Mouse (Mus musculus) cerebellum, postnatal 10 days (tissue): ENCODE data around the gene Ccdc33.

Experiments
- DNase-seq, 2 experiments: peaks; one replicate each; pipeline ENCODE4 v3.0.0; 2021; ENCODE audit warnings: mixed read lengths in 2 of 2

The Ccdc33 gene

DNA sequence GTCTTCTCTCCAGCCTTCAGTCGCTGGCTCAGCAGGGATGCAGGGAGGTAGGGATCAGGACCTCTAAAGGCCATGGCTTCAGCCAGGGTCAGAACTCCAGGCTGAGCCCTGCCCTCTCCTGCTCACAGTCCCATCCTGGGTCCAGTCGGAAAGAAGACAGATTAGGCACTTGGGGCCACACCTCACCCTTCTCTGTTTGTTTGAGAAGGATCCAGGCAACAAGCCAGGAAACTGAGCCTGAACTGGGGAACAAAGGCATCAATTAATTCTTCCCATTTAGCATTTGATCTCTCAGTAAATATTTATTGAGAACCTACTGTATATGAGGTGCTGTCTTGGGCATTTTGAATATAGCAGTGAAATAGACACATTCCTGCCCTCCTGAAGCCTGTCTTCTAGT, at the start of gene Ccdc33:
Gene Ccdc33, minus strand, starts transcription at position 153 of the 400 bp plus-strand sequence.
- no peak for DNase-seq

GRCm38 (mm10) chr9:58165779-58166178, 47.2 kb upstream of the Ccdc33 start:
- no peak for DNase-seq

GRCm38 (mm10) chr9:58163146-58163545, 44.5 kb upstream of the Ccdc33 start:
- no peak for DNase-seq

DNA sequence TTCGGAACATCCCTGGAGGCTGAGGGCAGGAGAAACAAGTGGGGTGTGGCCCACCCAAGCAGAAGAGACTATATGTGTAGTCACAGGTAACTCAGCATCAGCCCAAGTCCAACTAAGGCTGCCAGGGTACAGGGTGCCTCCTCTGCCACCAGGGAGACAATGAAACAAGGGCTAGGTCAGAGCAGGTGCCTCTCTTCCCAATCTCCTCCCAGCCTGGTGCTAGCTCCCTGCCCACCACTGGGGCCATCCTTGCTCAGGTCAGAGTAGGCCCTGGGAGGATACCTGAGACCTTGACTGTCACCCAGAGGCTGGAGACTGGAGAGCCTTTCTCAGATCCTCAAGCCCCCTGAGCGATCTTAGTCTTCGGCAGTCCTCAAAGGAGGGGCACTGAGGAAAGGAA, 43.5 kb upstream of the Ccdc33 start:
- no peak for DNase-seq

- DNase-seq = peak in 1 of 2 experiments; percentile 7
Measured at GRCm38 (mm10) chr9:58160315-58160714, 41.7 kb upstream of the Ccdc33 start.

- DNase-seq = peak; percentile 67 to 72
Measured at GRCm38 (mm10) chr9:58159855-58160254, 41.2 kb upstream of the Ccdc33 start.

DNA sequence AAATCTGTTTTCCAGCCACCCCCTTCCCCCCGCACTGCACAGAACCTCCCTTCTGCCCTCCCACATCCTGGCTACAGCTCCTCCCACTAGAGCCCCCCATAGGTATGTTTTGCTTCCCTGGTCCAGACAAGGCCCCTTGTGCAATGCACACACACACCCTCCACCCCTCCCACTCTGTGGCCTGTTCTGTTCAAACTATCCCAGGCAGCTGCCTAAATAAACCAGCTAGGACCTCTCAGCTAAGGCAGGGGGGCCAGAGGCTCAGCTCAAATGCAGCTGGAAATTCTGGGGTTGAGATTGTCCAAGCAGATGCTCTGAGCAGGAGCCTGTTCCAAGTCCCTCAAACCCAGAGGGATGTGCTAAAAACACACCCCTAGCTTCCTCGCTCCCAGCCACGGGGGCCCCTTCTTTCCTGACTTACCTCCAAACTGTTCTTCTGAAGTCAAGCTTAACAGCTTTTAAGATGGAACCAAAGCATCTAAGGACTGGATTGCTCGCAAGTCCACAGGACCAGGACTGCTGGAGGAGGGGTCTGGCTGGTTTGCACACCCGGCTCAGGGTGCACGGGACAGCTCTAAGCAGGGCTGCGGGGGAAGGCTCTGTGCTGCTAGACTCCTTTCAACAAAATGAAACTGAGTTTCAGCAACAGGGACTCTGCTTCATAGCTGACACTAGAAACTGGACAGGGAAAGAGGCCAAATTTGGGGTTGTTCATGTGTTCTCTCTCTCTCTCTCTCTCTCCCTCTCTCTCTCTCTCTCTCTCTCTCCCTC, 40.1 kb upstream of the Ccdc33 start:
- peak; percentile 42 to 63 for DNase-seq

- peak; percentile 62 to 67 for DNase-seq
Measured at GRCm38 (mm10) chr9:58157838-58158237, 39.2 kb upstream of the Ccdc33 start.

GRCm38 (mm10) chr9:58156819-58157560, 38.4 kb upstream of the Ccdc33 start:
- peak; percentile 46 to 49 for DNase-seq

DNA sequence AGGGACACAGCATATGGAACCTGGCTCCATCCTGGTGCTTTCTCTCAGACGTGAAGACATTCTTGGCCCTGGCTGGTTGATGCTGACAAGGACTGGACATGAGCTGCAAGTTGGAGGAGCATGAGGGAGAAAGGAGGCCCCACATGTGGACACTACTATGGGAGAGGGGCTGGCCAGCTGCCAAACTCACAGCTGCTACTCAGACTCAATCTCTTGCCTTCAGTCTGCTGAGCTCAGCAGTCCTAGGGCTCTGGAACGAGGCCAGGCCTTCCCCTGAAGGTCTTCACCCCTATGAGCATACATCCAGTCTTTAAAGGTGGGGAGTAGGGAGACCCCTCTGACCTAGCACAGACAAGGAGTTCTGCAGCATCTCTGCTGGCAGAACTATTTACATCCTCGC, 36.7 kb upstream of the Ccdc33 start:
- DNase-seq = peak; percentile 88 to 91

DNA sequence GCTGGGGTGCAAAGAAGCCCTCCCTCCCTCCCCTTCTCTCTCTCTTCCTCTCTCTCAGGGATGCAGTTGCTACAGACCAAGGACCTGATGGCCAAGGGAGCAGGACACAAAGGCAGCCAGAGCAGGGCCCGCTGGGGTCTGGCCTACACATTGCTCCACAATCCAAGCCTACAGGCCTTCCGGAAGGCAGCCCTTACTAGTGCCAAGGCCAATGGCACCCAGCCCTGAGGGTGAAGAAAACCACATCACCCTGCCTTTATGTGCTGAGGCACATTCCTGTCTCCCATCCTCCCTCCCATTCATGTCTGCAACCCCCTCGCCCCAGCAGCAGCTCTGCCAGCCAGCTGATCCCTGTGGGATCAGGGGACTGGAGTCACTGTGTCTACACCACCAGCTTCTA, 34.5 kb upstream of the Ccdc33 start:
- peak; percentile 43 to 57 for DNase-seq

GRCm38 (mm10) chr9:58150733-58151361, 32.2 kb upstream of the Ccdc33 start:
- DNase-seq = peak; percentile 11 to 25

DNA sequence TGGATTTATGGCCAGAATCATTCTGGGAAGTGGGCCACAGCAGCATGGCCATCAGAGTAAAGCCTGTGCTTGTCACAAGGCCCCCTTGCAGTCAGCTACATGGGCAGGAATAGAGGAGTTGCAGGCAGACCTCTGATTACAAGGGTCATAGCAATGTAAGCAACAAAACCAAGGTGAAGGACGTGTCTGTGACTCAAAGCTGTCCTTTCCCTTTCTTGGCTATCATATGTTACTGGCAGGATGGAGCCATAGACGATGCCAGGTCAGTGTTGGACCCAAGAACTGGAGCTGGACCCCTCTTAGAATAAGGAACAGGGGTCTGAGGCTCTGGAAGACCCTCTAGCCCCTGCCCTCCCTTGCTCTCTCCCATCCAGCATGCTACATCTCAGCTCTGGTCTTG, 30.2 kb upstream of the Ccdc33 start:
- peak; percentile 57 to 59 for DNase-seq

GRCm38 (mm10) chr9:58145417-58145816, 26.8 kb upstream of the Ccdc33 start:
- DNase-seq = no peak

GRCm38 (mm10) chr9:58144664-58145063, 26.0 kb upstream of the Ccdc33 start:
- peak; percentile 4 to 8 for DNase-seq

DNA sequence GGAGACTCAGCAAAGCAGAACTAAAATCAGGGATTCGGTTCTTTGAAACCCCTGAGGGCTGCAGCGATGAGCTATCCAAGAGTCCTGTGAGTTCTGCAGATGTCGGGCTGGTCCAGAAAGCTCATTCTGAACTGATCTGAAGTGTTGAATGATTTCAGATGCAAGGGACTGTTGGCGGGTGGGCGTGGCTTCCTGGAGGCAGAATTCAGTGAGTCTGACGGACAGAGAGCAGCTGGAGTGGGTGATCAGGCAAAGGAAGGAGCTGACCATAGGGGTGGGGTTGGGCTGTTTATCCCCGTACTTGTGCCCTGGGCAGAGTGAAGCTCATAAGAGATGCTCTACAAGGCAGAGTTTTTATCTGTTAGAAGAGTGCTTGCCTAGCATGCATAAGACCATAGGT, 24.8 kb upstream of the Ccdc33 start:
- peak; percentile 44 for DNase-seq

DNA sequence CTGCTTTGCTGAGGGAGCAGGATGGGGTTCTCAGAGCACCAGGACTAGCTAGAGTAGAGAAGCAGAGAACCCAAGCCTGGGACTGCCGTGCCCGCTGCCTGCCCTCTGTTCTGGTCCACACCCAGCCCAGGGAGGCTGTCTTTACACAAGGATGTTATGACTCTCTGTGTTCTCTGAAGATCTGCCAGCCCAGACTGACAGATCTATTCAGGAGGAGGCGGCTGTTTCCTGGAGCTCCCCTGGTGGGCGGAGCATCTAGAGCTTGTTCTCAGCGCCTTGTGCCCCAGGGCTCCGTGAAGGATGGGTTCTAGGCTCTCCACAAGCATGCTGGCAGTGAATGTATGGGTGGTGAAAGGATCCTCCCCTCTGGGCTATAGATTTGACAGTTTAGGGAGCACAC, 21.3 kb upstream of the Ccdc33 start:
- DNase-seq = peak; percentile 40 to 51

DNA sequence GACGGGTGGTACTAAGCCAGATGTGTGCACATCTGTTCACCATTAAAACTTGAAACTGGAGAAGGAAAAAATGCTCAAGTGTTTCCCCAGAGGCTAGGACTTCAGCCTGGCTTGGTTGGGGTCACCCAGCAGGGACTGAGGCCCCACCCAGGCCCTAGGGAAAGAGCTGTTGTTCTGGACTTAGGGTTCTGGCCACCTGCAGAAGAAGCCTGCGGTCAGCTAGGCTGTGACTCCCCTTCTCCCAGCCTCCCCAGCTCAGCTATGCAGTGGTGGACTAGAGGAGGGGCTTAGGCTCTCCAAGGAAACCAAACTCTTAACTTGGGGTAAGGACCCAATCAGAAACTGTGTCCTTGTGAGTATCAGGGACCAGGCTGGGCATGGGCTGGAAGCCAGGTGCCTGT, 17.3 kb upstream of the Ccdc33 start:
- peak; percentile 21 to 34 for DNase-seq

- peak; percentile 89 to 94 for DNase-seq
Measured at GRCm38 (mm10) chr9:58134906-58135305, 16.3 kb upstream of the Ccdc33 start.

DNA sequence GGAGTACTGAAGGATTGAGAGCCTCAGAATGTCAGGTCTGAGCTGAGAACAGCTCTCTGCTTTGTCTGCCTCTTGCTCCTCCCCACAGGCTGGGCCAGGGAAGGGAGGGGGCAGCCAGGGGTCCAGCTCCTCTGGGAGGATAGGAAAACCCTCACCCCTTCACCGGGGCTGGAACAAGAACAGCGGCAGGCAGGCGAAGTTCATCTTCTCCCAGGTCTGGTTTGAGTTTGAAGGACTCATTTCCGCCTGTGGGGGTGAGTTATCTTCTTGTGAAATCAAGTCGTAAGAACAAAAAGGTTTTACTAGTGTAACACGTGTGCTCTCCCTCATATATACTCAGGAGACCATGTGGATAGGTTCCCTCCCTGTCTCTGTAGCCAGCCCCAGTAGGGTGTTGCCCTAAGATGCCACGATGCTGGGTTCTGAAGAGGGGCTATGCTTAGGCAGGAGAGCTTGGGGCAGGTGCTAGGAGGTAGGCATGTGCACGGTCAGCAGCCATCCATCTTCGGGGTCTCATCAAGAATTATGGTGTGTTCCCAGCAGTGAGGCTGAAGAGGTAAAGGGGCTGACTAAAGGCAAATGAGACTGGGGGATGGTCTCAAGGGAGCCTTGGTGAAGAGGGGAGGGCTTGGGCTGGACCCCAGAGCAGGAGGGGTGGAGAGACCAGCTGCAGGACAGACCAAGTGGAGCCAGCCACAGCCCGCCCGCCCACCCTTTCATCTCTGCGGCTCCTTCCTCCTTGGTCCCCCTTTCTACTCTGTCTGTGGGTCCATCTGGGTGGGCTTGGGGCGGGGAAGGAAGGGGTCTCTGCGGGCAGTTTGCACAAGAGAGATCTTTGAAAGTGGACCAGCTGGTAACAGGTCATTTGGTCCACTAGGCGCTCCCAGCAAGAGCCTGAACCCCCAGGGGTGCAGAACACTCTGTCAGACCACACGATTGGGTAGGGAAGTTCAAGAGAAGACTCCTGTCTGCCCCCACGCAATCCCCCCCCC, 15.6 kb upstream of the Ccdc33 start:
- DNase-seq = peak; percentile 44 to 53

- DNase-seq = peak; percentile 2 to 3
Measured at GRCm38 (mm10) chr9:58131735-58132134, 13.1 kb upstream of the Ccdc33 start.

DNA sequence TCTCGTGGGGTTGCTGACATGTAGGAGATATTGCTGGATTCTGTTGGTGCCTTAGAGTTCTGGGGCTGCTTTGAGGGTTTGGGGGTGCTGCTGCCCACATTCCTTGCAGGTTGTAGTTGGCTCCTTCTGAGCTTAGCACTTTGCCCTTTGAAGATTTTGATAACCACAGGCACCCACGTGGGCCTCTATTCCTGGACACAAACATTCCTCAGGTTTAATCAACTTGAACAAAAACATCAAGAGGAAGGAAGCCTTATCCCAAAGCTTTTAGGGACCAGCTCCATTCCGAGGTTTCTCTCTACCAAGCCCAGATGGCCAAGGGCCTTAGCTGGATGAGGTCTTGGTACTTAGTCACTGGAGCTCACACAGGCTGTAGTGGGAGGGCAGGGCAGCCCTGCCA, 12.3 kb upstream of the Ccdc33 start:
- no peak for DNase-seq
